Mouse (Mus musculus): ENCODE measurements around the gene Fap. TPM values are rescaled to one million over a fixed set of nuclear protein-coding genes. Genes with fewer than 3 reads are reported as not detected.
A peak's percentile ranks its signal among the peaks of the same experiment; 100 is the strongest.

The Fap gene
- polyA plus RNA-seq, 1 experiment from 2014 or later = 1.5 TPM

GRCm38 (mm10) chr2:62549659-62550058 lies 24.2 kb downstream of the Fap start:
- H3K27me3 ChIP-seq (replicated peaks; ENCODE audit: control insufficient read depth, insufficient read depth, low read length) = no peaks in the 10 kb centered on the region
- no peak overlapping the region for H3K27ac ChIP-seq (ENCODE audit: low read depth, low read length)
- H3K9me3 ChIP-seq (ENCODE audit: control insufficient read depth, low read length) = no peaks in the 10 kb centered on the region
- no peaks in the 10 kb centered on the region for H3K36me3 ChIP-seq (ENCODE audit: control insufficient read depth, insufficient read depth, low read length)
- no peak overlapping the region for H3K4me2 ChIP-seq (ENCODE audit: low read length)
- H3K4me3 ChIP-seq (ENCODE audit: low read length) = no peak overlapping the region
- 84% methylated on average over 3 of the region's 3 CpGs for WGBS
- H3K4me1 ChIP-seq (ENCODE audit: control insufficient read depth, insufficient read depth, low read depth, low read length) = no peaks in the 10 kb centered on the region
- no peak overlapping the region for H3K9ac ChIP-seq (ENCODE audit: low read depth, low read length)
- ATAC-seq = no peak

GRCm38 (mm10) chr2:62549131-62549530 lies 24.7 kb downstream of the Fap start:
- Histone ChIP-seq H3K4me1 (ENCODE audit: control insufficient read depth, insufficient read depth, low read depth, low read length) (no peaks in the 10 kb centered on the region), H3K9me3 (ENCODE audit: control insufficient read depth, low read length) (no peaks in the 10 kb centered on the region), H3K36me3 (ENCODE audit: control insufficient read depth, insufficient read depth, low read length) (no peaks in the 10 kb centered on the region), H3K4me3 (ENCODE audit: low read length) (no peak overlapping the region), H3K27ac (ENCODE audit: low read depth, low read length) (no peak overlapping the region), H3K27me3 (replicated peaks; ENCODE audit: control insufficient read depth, insufficient read depth, low read length) (no peaks in the 10 kb centered on the region), H3K4me2 (ENCODE audit: low read length) (no peak overlapping the region), H3K9ac (ENCODE audit: low read depth, low read length) (no peak overlapping the region)
- 79% methylated on average over 4 of the region's 4 CpGs for WGBS
- ATAC-seq = no peak

DNA sequence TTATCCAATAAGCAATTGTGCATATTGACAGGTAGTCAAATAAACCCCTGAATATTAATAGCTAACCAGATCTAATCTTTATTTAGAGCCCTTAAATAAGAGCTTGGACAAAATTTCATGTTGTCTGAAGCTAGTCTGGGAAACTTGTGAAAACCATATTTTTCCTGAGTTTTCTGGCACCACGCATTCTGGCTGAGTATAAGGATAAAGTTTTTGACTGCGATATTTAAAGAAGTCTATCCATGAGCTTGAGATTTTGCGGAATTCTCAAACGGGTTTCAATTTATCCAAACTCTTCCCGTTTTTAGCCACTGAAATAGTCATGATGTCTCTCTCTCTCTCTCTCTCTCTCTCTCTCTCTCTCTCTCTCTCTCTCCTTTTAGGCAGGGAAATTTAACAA lies 25.8 kb downstream of the Fap start:
- H3K4me2 ChIP-seq (ENCODE audit: low read length) = no peak overlapping the region
- no peak overlapping the region for H3K9ac ChIP-seq (ENCODE audit: low read depth, low read length)
- H3K27ac ChIP-seq (ENCODE audit: low read depth, low read length) = no peak overlapping the region
- no peak overlapping the region for H3K4me3 ChIP-seq (ENCODE audit: low read length)
- no peaks in the 10 kb centered on the region for H3K4me1 ChIP-seq (ENCODE audit: control insufficient read depth, insufficient read depth, low read depth, low read length)
- 94% methylated on average over 5 of the region's 5 CpGs for WGBS
- H3K9me3 ChIP-seq (ENCODE audit: control insufficient read depth, low read length) = no peaks in the 10 kb centered on the region
- H3K36me3 ChIP-seq (ENCODE audit: control insufficient read depth, insufficient read depth, low read length) = no peaks in the 10 kb centered on the region
- H3K27me3 ChIP-seq (replicated peaks; ENCODE audit: control insufficient read depth, insufficient read depth, low read length) = no peaks in the 10 kb centered on the region
- no peak for ATAC-seq

- ATAC-seq = no peak
- H3K36me3 ChIP-seq (ENCODE audit: control insufficient read depth, insufficient read depth, low read length) = no peaks in the 10 kb centered on the region
- H3K4me3 ChIP-seq (ENCODE audit: low read length) = no peak overlapping the region
- H3K27me3 ChIP-seq (replicated peaks; ENCODE audit: control insufficient read depth, insufficient read depth, low read length) = no peaks in the 10 kb centered on the region
- 96% methylated on average over 8 of the region's 8 CpGs for WGBS
- no peaks in the 10 kb centered on the region for H3K4me1 ChIP-seq (ENCODE audit: control insufficient read depth, insufficient read depth, low read depth, low read length)
- H3K9me3 ChIP-seq (ENCODE audit: control insufficient read depth, low read length) = no peaks in the 10 kb centered on the region
- H3K4me2 ChIP-seq (ENCODE audit: low read length) = no peak overlapping the region
- H3K27ac ChIP-seq (ENCODE audit: low read depth, low read length) = no peak overlapping the region
- H3K9ac ChIP-seq (ENCODE audit: low read depth, low read length) = no peak overlapping the region
These were observed 38.4 kb downstream of the Fap start for GRCm38 (mm10) chr2:62535483-62535882.

GRCm38 (mm10) chr2:62531065-62531464 lies 42.8 kb downstream of the Fap start:
- no peak for ATAC-seq
- H3K27ac ChIP-seq (ENCODE audit: low read depth, low read length) = no peak overlapping the region
- H3K27me3 ChIP-seq (replicated peaks; ENCODE audit: control insufficient read depth, insufficient read depth, low read length) = no peaks in the 10 kb centered on the region
- no peak overlapping the region for H3K4me3 ChIP-seq (ENCODE audit: low read length)
- no peaks in the 10 kb centered on the region for H3K9me3 ChIP-seq (ENCODE audit: control insufficient read depth, low read length)
- H3K4me2 ChIP-seq (ENCODE audit: low read length) = no peak overlapping the region
- no peaks in the 10 kb centered on the region for H3K4me1 ChIP-seq (ENCODE audit: control insufficient read depth, insufficient read depth, low read depth, low read length)
- WGBS = 73% methylated on average over 1 of the region's 1 CpGs
- no peaks in the 10 kb centered on the region for H3K36me3 ChIP-seq (ENCODE audit: control insufficient read depth, insufficient read depth, low read length)
- H3K9ac ChIP-seq (ENCODE audit: low read depth, low read length) = no peak overlapping the region

GRCm38 (mm10) chr2:62526399-62526798 lies 47.5 kb downstream of the Fap start:
- H3K4me2 ChIP-seq (ENCODE audit: low read length) = no peak overlapping the region
- no peaks in the 10 kb centered on the region for H3K27me3 ChIP-seq (replicated peaks; ENCODE audit: control insufficient read depth, insufficient read depth, low read length)
- no peaks in the 10 kb centered on the region for H3K4me1 ChIP-seq (ENCODE audit: control insufficient read depth, insufficient read depth, low read depth, low read length)
- no peak for ATAC-seq
- H3K9me3 ChIP-seq (ENCODE audit: control insufficient read depth, low read length) = no peaks in the 10 kb centered on the region
- no peak overlapping the region for H3K9ac ChIP-seq (ENCODE audit: low read depth, low read length)
- 92% methylated on average over 9 of the region's 9 CpGs for WGBS
- H3K4me3 ChIP-seq (ENCODE audit: low read length) = no peak overlapping the region
- H3K36me3 ChIP-seq (ENCODE audit: control insufficient read depth, insufficient read depth, low read length) = no peaks in the 10 kb centered on the region
- H3K27ac ChIP-seq (ENCODE audit: low read depth, low read length) = no peak overlapping the region

- H3K36me3 ChIP-seq (ENCODE audit: control insufficient read depth, insufficient read depth, low read length) = no peaks in the 10 kb centered on the region
- ATAC-seq = no peak
- H3K9me3 ChIP-seq (ENCODE audit: control insufficient read depth, low read length) = no peaks in the 10 kb centered on the region
- no peaks in the 10 kb centered on the region for H3K27me3 ChIP-seq (replicated peaks; ENCODE audit: control insufficient read depth, insufficient read depth, low read length)
- H3K27ac ChIP-seq (ENCODE audit: low read depth, low read length) = no peak overlapping the region
- no peak overlapping the region for H3K4me2 ChIP-seq (ENCODE audit: low read length)
- H3K4me3 ChIP-seq (ENCODE audit: low read length) = no peak overlapping the region
- H3K9ac ChIP-seq (ENCODE audit: low read depth, low read length) = no peak overlapping the region
- no peaks in the 10 kb centered on the region for H3K4me1 ChIP-seq (ENCODE audit: control insufficient read depth, insufficient read depth, low read depth, low read length)
- WGBS = 81% methylated on average over 2 of the region's 2 CpGs
These were observed 56.1 kb downstream of the Fap start for GRCm38 (mm10) chr2:62517790-62518189.

DNA sequence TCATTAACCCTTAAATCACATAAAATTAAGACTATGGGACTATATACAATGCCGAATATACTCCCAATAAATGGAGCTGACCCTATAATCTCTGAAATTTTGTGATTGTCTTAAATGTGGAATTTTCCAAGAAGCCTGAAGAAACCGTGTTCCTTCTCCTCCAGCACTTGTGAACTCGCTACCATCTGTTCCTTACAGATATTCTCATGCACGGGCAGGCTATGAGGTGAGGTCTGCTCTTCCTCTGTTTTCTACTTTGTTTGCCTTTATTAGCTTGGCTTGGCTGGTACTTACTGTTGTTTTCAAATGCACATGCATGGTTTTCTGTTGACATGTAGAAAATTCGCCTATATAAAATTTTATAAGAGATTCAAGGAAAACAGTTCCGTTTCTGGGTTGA lies 59.4 kb downstream of the Fap start:
- ATAC-seq = no peak
- no peaks in the 10 kb centered on the region for H3K27me3 ChIP-seq (replicated peaks; ENCODE audit: control insufficient read depth, insufficient read depth, low read length)
- H3K9ac ChIP-seq (ENCODE audit: low read depth, low read length) = no peak overlapping the region
- H3K27ac ChIP-seq (ENCODE audit: low read depth, low read length) = no peak overlapping the region
- no peaks in the 10 kb centered on the region for H3K4me1 ChIP-seq (ENCODE audit: control insufficient read depth, insufficient read depth, low read depth, low read length)
- H3K36me3 ChIP-seq (ENCODE audit: control insufficient read depth, insufficient read depth, low read length) = no peaks in the 10 kb centered on the region
- no peak overlapping the region for H3K4me2 ChIP-seq (ENCODE audit: low read length)
- no peak overlapping the region for H3K4me3 ChIP-seq (ENCODE audit: low read length)
- H3K9me3 ChIP-seq (ENCODE audit: control insufficient read depth, low read length) = no peaks in the 10 kb centered on the region
- 89% methylated on average over 6 of the region's 6 CpGs for WGBS

DNA sequence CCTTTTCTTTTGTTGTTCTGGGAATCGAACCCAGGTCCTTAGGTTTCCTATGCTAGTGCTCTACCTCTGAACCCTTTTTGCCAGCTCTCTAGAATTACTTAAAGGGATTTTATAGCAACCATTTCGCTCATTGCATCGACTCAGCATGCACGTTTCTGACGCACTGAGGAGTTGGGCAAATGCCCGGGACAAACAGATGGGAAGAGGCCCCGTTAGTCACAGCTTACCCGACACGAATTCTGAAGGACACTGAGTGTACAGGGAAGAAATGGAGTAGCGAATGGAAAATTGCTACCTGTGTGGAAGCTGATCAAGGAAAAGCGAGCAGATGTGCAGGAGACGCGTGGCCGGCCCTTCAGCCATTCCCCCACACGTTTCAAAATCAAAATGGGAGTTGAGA lies 60.4 kb downstream of the Fap start:
- ATAC-seq = peak; percentile 37; the same call in 1 of the 2 replicates
- H3K9me3 ChIP-seq (ENCODE audit: control insufficient read depth, low read length) = no peaks in the 10 kb centered on the region

GRCm38 (mm10) chr2:62507130-62507529 lies 66.7 kb downstream of the Fap start:
- Histone ChIP-seq H3K4me1 (ENCODE audit: control insufficient read depth, insufficient read depth, low read depth, low read length) (no peaks in the 10 kb centered on the region), H3K36me3 (ENCODE audit: control insufficient read depth, insufficient read depth, low read length) (no peaks in the 10 kb centered on the region), H3K4me2 (ENCODE audit: low read length) (no peak overlapping the region), H3K9me3 (ENCODE audit: control insufficient read depth, low read length) (no peaks in the 10 kb centered on the region), H3K4me3 (ENCODE audit: low read length) (no peak overlapping the region), H3K27ac (ENCODE audit: low read depth, low read length) (no peak overlapping the region), H3K9ac (ENCODE audit: low read depth, low read length) (no peak overlapping the region), H3K27me3 (replicated peaks; ENCODE audit: control insufficient read depth, insufficient read depth, low read length) (no peaks in the 10 kb centered on the region)
- no peak for ATAC-seq
- WGBS = 73% methylated on average over 5 of the region's 5 CpGs

More for the DNA sequence above, 60.4 kb downstream of the Fap start:
- H3K36me3 ChIP-seq (ENCODE audit: control insufficient read depth, insufficient read depth, low read length) = no peaks in the 10 kb centered on the region
- H3K9ac ChIP-seq (ENCODE audit: low read depth, low read length) = no peak overlapping the region
- WGBS = 81% methylated on average over 15 of the region's 15 CpGs
- H3K4me2 ChIP-seq (ENCODE audit: low read length) = no peak overlapping the region
- H3K4me1 ChIP-seq (ENCODE audit: control insufficient read depth, insufficient read depth, low read depth, low read length) = no peaks in the 10 kb centered on the region
- no peaks in the 10 kb centered on the region for H3K27me3 ChIP-seq (replicated peaks; ENCODE audit: control insufficient read depth, insufficient read depth, low read length)
- H3K4me3 ChIP-seq (ENCODE audit: low read length) = no peak overlapping the region
- H3K27ac ChIP-seq (ENCODE audit: low read depth, low read length) = no peak overlapping the region

Data from hindbrain, embryonic 16.5 days (tissue).